Mouse (Mus musculus): ENCODE results near the gene Npcd. TPM values are rescaled to one million over a fixed set of nuclear protein-coding genes. Genes with fewer than 3 reads are reported as not detected.
"Not testable (repeated sequence)": the region's sequence is repeated elsewhere in the genome, so short reads cannot be mapped to it uniquely, and the experiment has no call there.

Gene Npcd
- total RNA-seq, 2 experiments from 2014 or later = 1.0 to 2.5 TPM

DNA sequence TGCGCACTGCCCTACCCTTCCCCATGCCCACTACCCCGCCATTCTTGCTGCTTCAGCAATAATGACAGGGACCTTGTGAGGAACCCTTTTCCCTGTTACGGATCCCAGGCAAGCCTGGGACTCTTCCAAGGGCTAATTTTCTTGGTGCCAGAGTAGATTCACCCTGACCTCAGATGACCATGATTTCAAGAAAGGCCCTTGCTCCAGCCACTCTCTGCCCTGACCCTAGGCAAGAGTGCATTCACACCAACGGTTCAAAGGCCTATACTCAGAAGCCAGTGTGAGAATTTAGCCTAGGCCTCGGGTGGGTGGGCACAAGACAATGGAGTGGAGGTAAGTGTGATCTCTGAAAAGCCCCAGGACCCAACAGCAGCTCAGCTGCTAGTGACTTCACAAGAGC is 4.6 kb downstream of the Npcd start:
- no peak for DNase-seq

- peak; percentile 56 for DNase-seq
Observed at GRCm38 (mm10) chr15:79828366-79829035, 5.5 kb downstream of the Npcd start.

GRCm38 (mm10) chr15:79827778-79828210 is 6.2 kb downstream of the Npcd start:
- peak; percentile 18 for DNase-seq

DNA sequence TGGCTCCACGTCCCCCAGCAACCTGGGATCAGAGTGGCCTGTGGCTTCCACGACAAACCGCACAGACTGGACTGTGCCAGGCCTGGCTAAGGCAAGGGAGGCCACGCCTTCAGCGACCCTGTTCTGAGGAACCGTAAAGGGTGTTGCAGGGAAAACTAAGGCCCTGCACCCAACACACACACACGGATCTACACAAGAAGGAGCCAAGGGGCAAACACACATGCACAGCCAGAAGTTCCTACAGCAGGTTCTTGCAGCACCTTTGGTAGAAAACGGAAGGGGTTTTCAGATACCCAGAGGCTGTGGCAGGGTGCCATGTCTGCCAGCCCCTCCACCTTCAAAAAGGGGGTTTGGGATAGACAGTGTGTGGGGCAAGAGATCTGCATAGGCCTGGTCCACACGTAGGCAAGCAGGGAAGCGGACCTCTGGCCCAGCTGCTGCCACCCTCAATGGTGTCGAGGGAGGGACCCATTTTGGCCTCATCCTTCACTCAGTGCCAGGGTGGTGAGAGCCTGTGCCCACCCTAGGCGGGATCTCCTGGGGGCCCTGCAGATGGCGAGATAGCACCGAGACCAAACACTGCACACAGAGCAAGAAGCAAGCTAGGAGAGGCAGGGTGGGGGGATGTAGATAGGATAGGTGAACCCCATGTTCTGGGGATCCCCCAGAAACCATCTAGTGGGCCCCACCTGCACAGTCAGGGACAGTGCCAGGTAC is 6.8 kb downstream of the Npcd start:
- peak; percentile 15 for DNase-seq

DNA sequence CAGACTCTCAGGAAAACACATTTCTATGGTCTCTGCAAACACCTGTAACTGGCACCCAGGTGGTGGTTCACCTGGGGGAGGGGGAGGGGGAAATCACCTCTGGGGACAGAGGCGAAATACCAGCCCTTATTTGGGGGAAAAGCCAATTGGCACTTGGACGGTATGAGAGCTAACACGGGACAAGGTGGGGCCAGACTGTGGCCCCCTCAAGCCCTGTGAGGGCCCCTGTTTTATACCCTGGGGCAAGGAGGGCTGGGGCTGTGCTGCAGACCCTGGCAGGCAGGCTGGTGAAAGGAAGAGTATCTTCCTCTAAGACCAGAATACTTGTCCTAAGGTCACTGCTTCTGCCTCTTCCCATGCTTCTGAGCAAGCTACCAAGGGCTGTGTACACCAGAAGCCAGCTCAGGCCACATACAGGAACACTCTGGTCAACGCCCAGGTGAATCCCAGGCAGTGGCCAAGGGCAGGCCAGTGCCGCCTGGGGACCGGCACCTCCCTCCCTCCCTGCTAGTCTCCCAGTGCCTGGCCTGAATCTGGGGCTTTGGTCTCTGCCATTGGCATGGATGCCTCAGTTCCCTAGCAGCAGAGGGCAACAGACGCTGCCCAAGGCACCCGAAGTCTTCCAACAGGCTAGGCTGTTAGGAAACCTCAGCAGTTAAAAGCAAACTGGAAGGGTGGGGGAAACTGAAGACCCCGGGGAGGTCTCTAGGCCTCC is 7.7 kb downstream of the Npcd start:
- DNase-seq = no peak

DNA sequence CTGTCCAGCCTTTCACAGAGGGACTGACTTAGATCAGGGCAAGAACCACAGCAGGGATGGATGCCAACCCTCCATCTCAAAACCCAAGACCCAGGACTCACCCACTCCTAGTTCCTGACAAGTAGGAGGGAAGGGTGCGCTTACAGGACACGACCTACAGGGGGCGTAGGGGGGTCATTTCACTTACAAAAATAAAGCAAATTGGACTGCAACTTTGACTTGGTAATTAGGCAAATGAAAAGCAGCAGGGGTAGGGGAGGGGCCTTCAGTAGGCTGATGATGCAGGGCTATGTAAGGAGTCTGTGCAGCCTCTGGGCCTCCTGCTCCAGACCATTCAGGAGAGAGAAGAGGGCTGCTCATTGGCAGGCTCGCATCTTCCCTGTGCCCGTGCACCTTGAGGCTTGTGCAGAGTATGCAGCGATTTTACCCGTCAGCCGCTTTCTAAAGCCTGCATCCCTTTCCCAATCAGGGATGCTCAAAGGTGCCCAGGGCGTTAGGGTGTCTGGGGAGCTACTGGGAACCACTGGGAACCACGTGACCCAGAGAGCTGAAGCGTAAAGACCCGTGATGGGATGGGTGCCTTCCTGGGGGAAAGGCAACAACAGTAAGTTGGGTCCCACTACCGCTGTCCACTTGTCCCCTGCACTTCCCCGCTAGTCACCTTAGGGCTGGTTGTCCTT is 8.8 kb downstream of the Npcd start:
- DNase-seq = peak; percentile 28

DNA sequence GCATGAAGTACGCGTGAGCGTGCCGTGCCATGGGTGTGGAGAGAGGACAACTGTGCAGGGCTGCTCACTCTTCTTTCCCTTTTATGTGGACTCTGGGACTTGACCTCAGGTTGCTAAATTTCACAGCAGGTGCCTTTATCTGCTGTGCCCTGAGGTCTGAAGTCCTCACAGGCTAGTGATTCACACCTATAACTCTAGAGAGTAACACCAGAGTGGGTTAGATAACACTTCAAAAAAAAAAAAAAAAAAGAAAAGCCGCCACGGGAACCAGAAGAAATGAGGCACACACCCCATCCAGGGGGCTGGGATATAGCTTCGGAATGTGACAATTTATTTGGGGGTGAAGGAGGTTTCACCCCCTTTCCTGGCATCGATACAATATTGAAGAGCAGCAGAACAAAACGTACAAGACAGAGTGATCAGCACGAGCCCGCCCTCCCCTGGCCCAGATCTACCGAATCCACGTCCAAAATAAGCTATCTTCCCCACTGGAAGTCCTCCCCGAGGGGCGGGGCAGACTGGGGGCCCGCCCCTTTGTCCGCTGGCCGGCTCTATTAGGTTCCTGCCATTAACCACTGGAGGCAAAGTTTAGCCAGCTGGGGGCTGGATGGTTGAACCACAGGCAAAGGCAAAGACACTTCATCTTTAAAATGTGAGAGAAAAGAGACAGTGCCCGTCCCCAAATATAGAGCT is 10.3 kb downstream of the Npcd start:
- peak; percentile 60 for DNase-seq

DNA sequence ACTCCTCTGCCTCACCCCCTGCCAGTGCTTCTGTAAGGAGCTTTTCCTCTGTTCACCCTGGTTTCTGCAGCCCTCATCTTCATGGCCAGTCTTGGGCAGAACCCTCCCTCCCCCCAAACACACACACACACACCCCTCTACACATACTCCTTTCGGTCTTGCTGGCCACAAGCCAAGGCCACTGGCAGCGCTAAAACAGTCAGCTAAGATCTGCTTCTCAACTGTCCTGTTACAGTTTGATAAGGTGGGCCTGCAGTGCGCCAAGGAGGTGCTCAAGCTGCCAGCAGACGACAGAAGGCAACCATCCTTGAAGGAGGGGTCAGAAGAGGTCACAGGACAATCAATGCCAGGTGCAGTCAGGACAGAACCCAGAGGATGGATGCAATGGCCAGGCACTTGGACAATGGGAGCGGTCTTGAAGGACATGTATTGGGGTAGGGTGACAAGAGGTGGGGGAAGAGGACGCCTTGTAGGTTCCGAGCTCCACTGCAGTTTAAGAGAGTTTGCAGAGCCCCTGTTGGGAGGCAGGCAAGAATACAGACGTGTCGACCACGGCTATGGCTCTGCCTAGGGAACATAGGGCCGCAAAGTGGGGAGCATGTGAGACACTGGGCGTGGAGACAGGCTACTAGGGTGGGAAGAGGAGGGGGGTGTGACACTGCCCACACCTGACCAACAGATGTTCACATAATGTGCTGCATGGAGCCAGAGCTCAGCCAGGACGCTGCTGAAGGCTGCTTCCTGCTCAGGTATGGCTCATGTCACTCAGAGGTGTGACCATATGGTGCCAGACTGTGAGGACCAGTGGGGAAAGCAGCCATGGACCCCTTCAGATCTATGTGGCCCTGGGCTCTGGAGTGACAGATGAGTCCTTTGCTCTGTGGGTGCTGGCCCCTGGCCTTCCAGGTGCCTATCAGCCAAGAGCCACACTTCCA is 11.5 kb downstream of the Npcd start:
- no peak for DNase-seq

DNA sequence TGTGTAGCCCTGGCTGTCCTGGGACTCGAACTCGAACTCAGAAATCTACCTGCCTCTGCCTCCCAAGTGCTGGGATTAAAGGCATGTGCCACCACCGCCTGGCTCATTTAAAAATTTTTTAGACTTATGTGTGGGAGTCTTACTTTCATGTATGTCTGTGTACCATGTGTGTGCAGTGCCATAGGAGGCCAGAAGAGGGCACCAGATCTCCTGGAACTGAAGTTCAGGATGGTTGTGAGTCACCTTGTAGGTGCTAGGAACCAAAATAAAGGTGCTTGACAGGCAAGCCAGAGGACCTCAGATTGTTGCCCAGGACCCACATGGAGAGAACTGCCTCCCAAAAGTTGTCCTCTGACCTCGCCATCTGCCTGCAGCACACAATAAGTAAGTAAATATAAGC is 15.7 kb downstream of the Npcd start:
- DNase-seq = no peak

DNA sequence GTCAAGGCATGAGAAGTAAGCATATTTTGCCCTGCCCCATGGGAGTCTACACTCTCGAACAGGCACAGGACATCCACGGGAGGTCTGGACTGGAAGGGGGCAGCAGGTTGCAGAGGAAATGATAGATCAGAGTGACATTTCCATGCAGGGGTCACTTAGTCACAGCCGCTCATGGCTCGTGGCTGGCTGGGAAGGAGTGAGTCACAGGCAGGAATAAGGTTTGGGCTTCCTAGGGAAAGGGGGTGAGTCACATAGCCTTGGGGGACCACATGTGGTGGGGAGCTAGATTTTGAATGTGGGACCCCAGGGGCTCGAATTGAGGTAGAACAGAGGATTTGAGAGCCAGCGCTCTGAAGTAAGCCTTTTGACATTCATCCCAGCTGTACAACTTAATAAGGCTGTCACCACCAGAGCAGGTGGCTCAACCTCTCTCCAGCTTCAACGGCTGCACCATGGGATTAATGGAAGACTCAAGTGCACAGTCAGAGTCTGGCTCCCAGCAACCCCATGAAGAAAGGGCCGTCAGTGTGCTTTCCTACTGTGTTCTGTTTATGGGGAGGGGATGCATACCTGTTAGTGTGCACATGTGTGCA is 20.3 kb downstream of the Npcd start:
- DNase-seq = no peak

DNA sequence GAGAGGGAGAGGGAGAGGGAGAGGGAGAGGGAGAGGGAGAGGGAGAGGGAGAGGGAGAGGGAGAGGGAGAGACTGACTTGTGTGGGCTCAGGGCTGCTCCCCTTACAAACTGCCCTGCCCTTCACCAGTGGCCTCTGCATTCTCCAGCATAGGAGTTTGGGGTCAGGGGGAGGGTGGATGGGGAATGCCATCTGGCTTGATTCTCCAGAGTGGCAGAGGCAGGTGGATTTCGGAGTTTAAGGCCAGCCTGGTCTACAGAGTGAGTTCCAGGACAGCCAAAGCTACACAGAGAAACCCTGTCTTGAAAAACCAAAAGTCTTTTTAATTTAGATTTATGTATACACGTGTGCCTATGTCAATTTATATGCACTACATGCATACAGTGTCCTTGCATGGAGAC is 21.2 kb downstream of the Npcd start:
- DNase-seq = not testable (repeated sequence)

DNA sequence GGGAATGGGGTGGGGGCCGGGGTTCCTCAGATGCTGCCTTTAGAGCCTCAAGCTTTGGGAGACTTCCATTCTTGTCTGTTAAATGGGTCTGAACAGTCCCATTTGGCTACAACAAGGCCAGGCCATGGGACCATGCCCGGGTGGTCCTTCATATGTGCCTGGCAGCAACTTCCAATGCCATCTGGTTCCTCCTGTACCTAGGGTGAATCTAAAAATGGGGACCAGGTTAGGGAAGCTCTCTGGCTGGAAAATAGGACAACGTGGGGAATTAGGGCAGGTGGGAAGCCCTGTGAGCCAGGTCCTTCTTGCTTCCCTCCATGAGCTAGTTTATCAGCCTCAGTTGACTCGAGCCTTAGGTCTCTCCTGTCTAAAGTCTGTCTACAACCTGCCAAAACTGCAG is 23.0 kb downstream of the Npcd start:
- DNase-seq = no peak

DNA sequence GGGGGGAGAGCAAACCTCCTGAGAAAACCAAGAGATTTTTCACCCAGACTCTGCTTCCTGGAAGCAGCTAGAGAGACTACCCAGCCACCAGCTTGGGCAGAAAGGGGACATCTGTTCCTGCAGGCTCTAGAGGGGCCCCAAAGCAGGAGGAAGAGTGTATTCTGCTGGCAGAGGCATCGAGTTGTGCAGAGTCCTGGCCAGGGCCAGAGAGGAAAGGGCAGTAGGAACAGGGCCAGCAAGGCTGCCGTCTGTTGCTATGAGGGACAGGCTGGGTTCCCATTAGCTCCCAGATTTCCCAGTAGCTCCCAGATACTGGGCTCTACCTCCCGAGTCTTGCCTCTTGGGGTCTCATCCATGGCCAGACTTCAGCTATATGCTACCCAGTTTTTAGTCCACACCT is 24.0 kb downstream of the Npcd start:
- no peak for DNase-seq

DNA sequence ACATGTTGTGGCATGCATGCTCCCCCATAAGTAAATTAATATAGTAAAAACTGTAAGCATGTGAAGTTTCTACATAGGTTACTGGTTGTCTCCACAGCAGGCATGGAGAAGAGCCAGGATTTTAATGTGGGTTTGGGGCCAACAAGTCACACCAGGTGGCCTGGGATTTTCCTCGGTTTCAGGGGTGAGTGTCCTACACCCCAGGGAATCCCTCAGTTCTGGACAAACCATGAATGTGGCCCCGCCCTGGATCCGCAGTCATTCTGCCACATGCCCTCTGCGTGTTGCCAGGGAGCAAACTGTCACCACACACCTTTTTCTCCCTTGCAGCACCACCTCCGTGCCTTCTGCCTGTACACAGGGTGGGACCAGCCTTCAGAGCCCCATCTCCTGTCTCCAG is 25.4 kb downstream of the Npcd start:
- DNase-seq = no peak

DNA sequence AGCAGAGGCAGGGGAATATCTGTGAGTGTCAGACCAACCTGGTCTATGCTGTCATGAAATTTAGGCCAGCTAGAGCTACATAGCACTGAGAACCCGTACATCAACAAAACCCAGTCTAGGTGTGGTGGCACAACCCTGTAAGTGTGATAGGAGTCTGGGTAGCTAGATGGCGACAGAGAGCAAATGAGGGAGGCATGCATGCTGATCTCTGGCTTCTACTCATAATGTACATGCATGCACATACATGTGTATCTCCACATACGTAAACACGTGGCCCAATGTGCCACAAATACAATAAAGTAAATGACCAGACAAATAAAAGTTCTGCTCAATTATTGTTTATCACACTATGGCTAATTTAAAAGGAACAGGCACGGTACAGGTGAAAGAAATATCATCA is 25.9 kb downstream of the Npcd start:
- DNase-seq = no peak

DNA sequence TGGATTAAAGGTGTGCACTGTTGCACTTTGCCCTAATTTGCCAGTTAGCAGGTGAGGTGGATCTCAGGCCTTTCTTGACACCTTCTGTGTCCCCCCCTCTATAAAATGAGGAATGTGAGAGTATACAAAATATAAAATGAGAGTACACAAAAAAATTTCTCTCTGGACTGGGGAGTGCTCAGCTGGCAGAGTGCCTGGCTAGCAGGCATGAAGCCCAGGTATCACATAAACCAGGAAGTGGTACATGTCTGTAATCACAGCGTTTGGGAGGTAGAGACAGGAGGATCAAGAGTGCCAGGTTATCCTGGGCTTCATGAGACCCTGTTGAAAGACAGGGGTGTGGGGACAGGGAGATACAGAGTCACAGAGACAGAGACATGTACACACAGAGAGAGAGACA is 27.0 kb downstream of the Npcd start:
- no peak for DNase-seq

GRCm38 (mm10) chr15:79805246-79805645 is 28.8 kb downstream of the Npcd start:
- DNase-seq = no peak

GRCm38 (mm10) chr15:79804352-79805071 is 29.5 kb downstream of the Npcd start, which contains the start of gene Nptxr:
Gene Nptxr (minus strand): TSS chr15:79804766.
- DNase-seq = peak; percentile 54

- DNase-seq = no peak
Observed at GRCm38 (mm10) chr15:79803533-79804351, 30.3 kb downstream of the Npcd start.

All from gastrocnemius, postnatal 10 days (tissue).